In genomic region chr14:120277081-120277656, GRCm38 (mm10) we compare ENCODE assay signal across 8 mouse cellular contexts. TPM values are rescaled to one million over a fixed set of nuclear protein-coding genes. Genes with fewer than 3 reads are reported as not detected.
DNase-seq lines count a peak whose midpoint lies in the region; ATAC-seq lines count a peak whose summit lies in the region.

No protein-coding gene starts in this region.

- peaks cover 20% of the 10 kb centered on the region for H3K4me1 ChIP-seq in forebrain, embryonic 11.5 days (replicated peaks; ENCODE audit: control insufficient read depth, insufficient read depth, low read length)
- H3K4me1 ChIP-seq in limb, embryonic 12.5 days (replicated peaks) = peaks cover 54% of the 10 kb centered on the region
- peaks cover 51% of the 10 kb centered on the region for H3K4me1 ChIP-seq in midbrain, embryonic 13.5 days (replicated peaks)

- peak; percentile 42 to 45 for DNase-seq in cerebellum, postnatal 10 days
- no peak for DNase-seq in cerebellum, postnatal 4 days (ENCODE audit: low spot score in 2 of 2)
- peak; percentile 74 for DNase-seq in adrenal gland, postnatal 14 days
- DNase-seq in forebrain, embryonic 11.5 days (ENCODE audit: low spot score) = no peak
- DNase-seq in heart, postnatal 4 days = peak; percentile 68
- DNase-seq in thymus, postnatal 4 days = peak; percentile 47

- no peaks in the 10 kb centered on the region for H3K9me3 ChIP-seq in forebrain, embryonic 11.5 days (ENCODE audit: control insufficient read depth, low read length)
- no peaks in the 10 kb centered on the region for H3K9me3 ChIP-seq in limb, embryonic 12.5 days
- H3K9me3 ChIP-seq in midbrain, embryonic 13.5 days = no peaks in the 10 kb centered on the region

- WGBS in forebrain, embryonic 11.5 days = 18% methylated on average over 10 of the region's 10 CpGs
- 13% methylated on average over 10 of the region's 10 CpGs for WGBS in limb, embryonic 12.5 days
- 22% methylated on average over 10 of the region's 10 CpGs for WGBS in midbrain, embryonic 13.5 days

- peak overlapping the region; percentile 61 for H3K4me2 ChIP-seq in forebrain, embryonic 11.5 days (ENCODE audit: low read depth, low read length, severe bottlenecking)
- H3K4me2 ChIP-seq in limb, embryonic 12.5 days = peak overlapping the region; percentile 94
- H3K4me2 ChIP-seq in midbrain, embryonic 13.5 days (replicated peaks) = peak overlapping the region; percentile 71

- 0 out of 2 replicates have a peak, but pooled peaks have one; percentile 11 for ATAC-seq in forebrain, embryonic 11.5 days (replicated peaks; ENCODE audit: low FRiP score)
- ATAC-seq in limb, embryonic 12.5 days (ENCODE audit: insufficient number of reproducible peaks, insufficient read depth, low FRiP score, low TSS enrichment, low read depth) = no peak
- no peak for ATAC-seq in midbrain, embryonic 13.5 days

- H3K27me3 ChIP-seq in forebrain, embryonic 11.5 days (ENCODE audit: control insufficient read depth, insufficient read depth, low read length) = no peaks in the 10 kb centered on the region
- no peaks in the 10 kb centered on the region for H3K27me3 ChIP-seq in limb, embryonic 12.5 days
- no peaks in the 10 kb centered on the region for H3K27me3 ChIP-seq in midbrain, embryonic 13.5 days

- peak overlapping the region; percentile 74 for H3K27ac ChIP-seq in forebrain, embryonic 11.5 days (ENCODE audit: low read depth, low read length)
- H3K27ac ChIP-seq in limb, embryonic 12.5 days = peak overlapping the region; percentile 98
- peak overlapping the region; percentile 17; the same call in 1 of the 2 replicates for H3K27ac ChIP-seq in midbrain, embryonic 13.5 days

- H3K4me3 ChIP-seq in forebrain, embryonic 11.5 days (ENCODE audit: low read depth, low read length) = peak overlapping the region; percentile 62
- peak overlapping the region; percentile 62 for H3K4me3 ChIP-seq in limb, embryonic 12.5 days (replicated peaks)
- peak overlapping the region; percentile 69 for H3K4me3 ChIP-seq in midbrain, embryonic 13.5 days (replicated peaks)

- no peaks in the 10 kb centered on the region for H3K36me3 ChIP-seq in forebrain, embryonic 11.5 days (ENCODE audit: control insufficient read depth, insufficient read depth, low read length)
- no peaks in the 10 kb centered on the region for H3K36me3 ChIP-seq in limb, embryonic 12.5 days
- H3K36me3 ChIP-seq in midbrain, embryonic 13.5 days = no peaks in the 10 kb centered on the region

- peak overlapping the region; percentile 55 for H3K9ac ChIP-seq in forebrain, embryonic 11.5 days (ENCODE audit: low read length)
- H3K9ac ChIP-seq in limb, embryonic 12.5 days (replicated peaks) = peak overlapping the region; percentile 81
- peak overlapping the region; percentile 55 for H3K9ac ChIP-seq in midbrain, embryonic 13.5 days (replicated peaks)

RNA-seq across cellular contexts. Expression of gene Mbnl2, which starts 1.7 kb away (rescaled TPM):
- total RNA-seq in adrenal gland, postnatal 14 days (2021) = 206 and 223 TPM in 2 replicates
- polyA plus RNA-seq in forebrain, embryonic 11.5 days (2014; fragmentation: Nextera tagmentation; extraction: Ambion mirVana) = 39.2 and 39.6 TPM in 2 replicates
- total RNA-seq in heart, postnatal 4 days (2021) = 100 to 1,000 TPM; 193 TPM
- polyA plus RNA-seq in limb, embryonic 12.5 days (2016; fragmentation: Nextera tagmentation; extraction: Ambion mirVana) = 79.0 and 80.8 TPM in 2 replicates
- polyA plus RNA-seq in midbrain, embryonic 13.5 days (2015; fragmentation: Nextera tagmentation; extraction: Ambion mirVana) = 17.2 and 17.6 TPM in 2 replicates

Comparison
In these comparisons a context has a peak if more than half of its experiments do, and no peak if none do; other contexts are left out.
1. DNase-seq: peak in cerebellum, postnatal 10 days (2 of 2), adrenal gland, postnatal 14 days (single experiment), heart, postnatal 4 days (single experiment) and thymus, postnatal 4 days (single experiment); none in cerebellum, postnatal 4 days (0 of 2) and forebrain, embryonic 11.5 days (single experiment).
2. H3K27ac ChIP-seq: peak in every context shown above with its lines; median percentile 98 in limb, embryonic 12.5 days; 74 in forebrain, embryonic 11.5 days; 17 in midbrain, embryonic 13.5 days.
3. Peak in every context shown above with its lines, with median percentiles within 50 percentile points of each other: H3K4me2 ChIP-seq, H3K4me3 ChIP-seq and H3K9ac ChIP-seq.